Mouse (Mus musculus): ENCODE data around the gene Sf3a1.
"Not testable (repeated sequence)": the region's sequence is repeated elsewhere in the genome, so short reads cannot be mapped to it uniquely, and the experiment has no call there.

Gene Sf3a1

GRCm38 (mm10) chr11:4159808-4160708 lies at the start of gene Sf3a1, which contains the start of gene Ccdc157:
Sf3a1 (plus strand) TSS chr11:4160350.
Ccdc157 (minus strand) TSS chr11:4160293.
- peak; percentile 92 for DNase-seq

GRCm38 (mm10) chr11:4112033-4112432 lies 48.1 kb upstream of the Sf3a1 start:
- no peak for DNase-seq

DNA sequence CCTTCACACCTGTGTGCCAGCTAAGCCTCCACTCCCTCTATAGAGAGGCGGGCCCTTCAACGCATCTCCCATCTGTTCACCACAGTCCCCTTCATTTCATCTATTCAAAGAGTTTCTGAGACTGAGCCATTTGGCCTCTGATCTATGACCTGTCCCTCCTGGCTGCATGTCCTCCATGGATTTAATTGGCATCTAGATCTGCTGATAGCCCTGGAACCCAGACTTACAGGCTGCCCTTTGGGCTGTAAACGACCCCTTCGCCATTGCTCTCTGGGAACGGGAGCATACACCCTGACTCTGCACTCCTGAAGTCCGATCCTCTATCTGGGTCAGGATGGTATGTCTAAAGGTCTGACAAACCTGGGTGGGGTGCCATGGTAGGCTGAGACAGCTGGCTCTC lies 47.3 kb upstream of the Sf3a1 start:
- no peak for DNase-seq

DNA sequence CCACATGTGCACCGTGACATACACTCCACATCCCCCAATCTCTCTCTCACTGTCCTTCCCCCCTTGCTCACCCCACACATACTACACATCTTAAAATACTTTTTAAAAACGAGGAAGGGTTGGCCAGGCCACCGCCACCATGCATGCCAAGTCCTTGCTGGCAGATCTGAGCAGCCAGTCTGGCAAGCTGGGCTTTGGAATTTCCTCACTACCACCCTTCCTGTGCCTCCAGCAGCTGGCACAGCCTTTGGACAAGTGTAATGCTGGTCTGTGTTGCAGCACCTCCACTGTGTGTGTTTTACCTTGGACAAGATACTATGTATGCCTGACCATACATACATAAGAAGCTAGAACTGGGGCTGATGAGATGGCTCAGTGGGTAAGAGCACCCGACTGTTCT lies 46.7 kb upstream of the Sf3a1 start:
- DNase-seq, result no peak

GRCm38 (mm10) chr11:4113970-4114369 lies 46.2 kb upstream of the Sf3a1 start:
- DNase-seq, result no peak

GRCm38 (mm10) chr11:4114541-4114940 lies 45.6 kb upstream of the Sf3a1 start:
- DNase-seq, result not testable (repeated sequence)

DNA sequence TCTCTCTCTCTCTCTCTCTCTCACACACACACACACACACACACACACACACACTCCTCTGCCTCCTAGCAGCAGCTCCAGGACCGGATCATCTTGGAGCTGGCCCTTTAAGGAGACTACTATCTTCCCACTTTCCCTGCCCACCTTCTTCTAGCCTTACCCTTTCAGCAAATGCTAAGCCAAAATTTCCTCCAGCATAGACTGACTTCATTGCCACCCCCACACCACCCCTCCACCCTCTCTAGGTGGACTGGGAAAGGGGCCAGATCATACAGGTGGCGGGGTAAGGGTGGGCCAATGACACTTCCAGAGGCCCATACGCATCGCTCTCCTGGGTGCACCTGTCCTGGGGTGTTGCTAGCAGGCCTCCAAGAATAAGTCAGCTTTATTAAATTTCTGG lies 44.7 kb upstream of the Sf3a1 start:
- no peak for DNase-seq

- no peak for DNase-seq
Observed at GRCm38 (mm10) chr11:4116458-4117141, 43.5 kb upstream of the Sf3a1 start.

GRCm38 (mm10) chr11:4117372-4118071 lies 42.6 kb upstream of the Sf3a1 start:
- no peak for DNase-seq

DNA sequence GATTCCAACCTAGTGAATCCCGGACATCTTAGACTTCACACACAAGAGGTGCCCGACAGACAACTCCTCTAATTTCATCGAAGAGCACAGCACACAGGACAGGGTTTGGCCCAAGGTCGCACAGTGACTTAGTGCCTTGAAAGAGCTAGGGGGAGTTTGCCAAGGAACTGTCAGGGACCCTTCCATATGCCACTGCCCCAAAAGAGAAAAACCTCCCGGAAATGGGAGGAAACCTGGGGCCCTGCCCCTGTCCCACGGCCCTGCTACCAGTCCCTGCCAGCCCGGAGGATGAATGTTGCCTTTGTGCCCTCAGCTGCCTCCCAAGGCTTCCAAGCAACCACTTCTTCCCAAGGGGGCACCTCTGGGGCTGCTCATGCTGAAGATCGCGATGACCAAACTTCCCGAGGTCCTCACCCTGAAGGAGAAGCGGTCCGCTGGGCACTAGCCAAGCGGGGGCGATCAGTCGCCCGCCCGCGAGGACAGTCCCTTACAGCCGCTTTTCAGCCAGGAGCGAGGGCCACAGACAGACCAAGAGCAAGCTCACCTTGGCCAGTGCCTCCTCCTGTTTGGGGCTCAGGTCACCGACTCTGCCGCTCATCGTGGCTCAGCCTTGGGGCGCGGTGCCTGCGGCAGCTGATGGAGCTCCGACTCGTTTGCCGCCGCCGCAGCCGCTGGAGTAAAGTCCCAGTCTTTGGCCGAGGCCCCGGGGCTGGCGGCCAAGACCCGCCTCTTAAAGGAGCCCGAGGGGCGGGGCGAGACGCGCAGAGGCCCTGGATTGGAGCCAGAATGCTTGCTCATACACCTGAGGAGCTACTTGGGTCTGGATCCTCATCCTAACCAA lies 41.8 kb upstream of the Sf3a1 start:
- DNase-seq, result peak; percentile 86

DNA sequence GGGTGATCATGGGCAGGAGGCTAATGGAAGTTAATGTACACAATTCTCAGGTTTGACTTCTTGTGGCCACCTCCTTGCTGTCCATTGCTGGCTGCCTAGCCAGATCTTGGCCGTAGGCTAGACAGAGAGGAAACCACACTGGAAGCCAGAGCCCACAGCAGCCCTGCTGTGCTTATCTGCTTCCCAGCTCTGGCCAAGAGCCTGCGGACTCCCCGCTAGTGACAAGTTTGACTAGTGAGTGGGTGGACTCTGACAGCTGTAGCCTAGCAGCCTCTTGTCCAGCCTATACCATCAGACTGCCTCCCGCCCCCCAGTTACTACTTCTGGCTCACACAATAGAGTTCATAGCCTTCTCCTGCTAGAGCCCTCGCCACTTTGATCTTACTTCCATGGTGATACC lies 40.5 kb upstream of the Sf3a1 start:
- no peak for DNase-seq

GRCm38 (mm10) chr11:4121691-4122090 lies 38.5 kb upstream of the Sf3a1 start:
- no peak for DNase-seq

- no peak for DNase-seq
Observed at GRCm38 (mm10) chr11:4122226-4122625, 37.9 kb upstream of the Sf3a1 start.

DNA sequence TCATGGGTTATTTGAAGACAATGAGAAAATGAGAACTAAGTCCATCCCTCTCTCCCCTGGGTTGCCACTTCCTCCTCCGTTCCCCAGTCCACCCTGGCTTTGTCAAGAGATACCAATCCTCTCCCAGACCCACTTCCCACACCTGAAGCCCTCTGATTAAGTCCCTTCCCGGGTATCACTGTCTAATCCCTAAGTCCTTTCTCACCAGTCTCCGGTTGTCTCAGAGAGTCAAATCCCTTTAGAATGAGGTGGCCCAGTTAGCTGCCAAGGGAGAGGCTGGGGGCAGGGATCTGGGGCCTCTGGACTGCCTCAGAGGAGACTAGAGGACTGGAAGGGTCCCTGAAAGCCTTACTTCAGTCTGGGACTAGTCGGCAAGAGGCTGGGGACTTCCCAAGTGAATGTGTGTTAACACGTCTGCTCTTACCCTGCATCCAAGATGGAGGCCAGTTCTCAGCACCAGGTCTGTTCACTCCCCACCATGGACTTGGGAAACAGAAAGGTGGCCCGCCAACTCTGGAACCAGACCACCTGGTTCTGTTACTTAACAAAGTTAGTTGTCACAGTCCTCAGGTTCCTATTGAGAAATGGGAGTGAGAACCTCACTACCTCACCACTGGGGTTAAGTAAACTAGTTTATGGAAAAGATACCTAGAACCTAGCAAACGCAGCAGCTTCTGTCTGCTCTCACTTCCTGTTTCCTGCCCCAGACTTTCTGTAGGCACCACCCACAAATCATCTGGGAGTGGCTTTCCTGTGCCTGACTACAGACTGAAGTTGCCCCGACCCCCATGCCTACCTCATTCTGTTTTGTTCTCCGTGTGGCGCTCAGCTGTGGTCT lies 37.2 kb upstream of the Sf3a1 start, which contains the start of gene Sec14l2:
Gene Sec14l2, minus strand, starts transcription at position 674 of the 838 bp plus-strand sequence.
- no peak for DNase-seq

DNA sequence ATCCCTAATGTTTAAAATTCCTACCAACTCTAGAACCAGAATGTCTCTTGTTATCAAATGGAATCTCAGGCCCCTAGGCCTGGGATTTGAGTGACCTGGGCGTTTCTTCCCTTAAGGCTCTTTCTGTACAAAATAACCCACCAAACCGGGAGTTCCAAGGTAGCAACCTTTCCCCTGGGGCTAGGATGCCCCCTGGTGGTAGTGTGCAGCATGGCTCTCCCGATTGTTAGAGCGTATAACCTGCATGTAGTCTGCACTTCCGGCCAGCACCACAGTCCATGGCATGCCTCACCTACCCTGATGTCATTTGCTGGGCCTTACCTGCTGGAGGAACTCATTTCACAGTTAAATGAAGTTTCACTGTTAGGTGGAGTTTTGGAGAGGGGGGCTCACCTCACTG lies 36.2 kb upstream of the Sf3a1 start:
- no peak for DNase-seq

GRCm38 (mm10) chr11:4127059-4127458 lies 33.1 kb upstream of the Sf3a1 start:
- no peak for DNase-seq

DNA sequence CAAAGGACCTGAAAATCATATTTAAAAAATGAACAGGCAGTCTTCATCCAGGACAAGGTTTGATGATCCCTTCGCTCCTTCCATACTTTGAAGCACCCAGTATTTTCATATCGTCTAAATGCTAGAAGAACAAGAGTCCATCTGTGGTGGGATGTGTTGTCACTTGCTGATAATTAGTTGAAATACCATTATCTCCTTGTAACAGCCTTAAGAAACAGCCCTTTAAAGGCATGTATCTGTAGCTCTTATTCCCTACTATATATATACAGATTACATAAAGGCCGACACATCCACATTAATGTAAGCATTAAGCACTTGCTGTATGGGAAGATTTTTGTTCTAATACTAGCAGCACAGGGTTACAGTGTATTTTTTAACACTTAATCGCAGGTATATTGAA lies 31.7 kb upstream of the Sf3a1 start:
- DNase-seq, result not testable (repeated sequence)

GRCm38 (mm10) chr11:4133450-4133849 lies 26.7 kb upstream of the Sf3a1 start:
- DNase-seq, result peak; percentile 36

GRCm38 (mm10) chr11:4134400-4134799 lies 25.8 kb upstream of the Sf3a1 start:
- peak; percentile 32 for DNase-seq

DNA sequence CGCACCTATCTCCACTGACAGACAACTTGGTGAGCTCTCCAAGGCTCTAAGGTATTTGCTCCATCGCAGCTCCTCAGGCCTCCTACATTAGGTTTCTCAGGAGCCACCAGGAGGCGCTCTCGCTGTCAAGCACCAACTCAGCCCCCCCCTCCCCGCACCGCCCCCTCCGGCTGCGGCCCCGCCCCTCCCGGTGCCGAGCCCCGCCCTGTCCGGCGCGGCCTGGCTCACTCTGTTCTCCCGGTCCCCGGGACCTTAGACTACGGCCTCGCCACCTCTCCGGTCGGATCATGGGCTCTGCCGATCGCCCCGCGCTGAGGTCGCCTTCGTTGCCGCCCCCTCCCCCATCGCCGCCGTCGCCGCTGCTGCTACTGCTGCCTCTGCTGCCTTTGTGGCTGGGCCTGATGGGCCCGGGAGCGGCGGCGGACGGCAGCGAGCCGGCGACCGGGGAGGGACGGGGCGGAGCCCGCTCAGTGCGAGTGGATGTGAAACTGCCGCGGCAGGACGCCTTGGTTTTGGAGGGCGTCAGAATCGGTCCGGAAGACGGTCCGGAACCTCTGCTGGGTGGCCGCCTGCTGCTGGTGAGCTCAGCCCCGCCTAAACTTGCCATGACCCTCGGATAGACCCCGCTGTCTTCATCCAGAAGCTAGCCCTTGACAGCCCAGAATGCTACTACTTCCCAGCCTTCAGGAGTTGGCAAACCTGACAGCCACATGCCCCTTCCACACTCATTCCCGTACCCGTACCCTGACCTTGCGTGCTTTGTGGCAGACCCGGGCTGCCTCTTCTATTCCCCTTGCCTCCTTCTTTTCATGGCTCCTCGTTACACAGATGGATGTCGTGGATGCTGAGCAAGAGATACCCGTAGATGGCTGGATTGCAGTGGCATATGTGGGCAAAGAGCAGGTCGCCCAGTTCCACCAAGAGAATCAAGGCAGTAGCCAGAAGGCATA lies 24.9 kb upstream of the Sf3a1 start, which contains the start of gene Rnf215:
Gene Rnf215, plus strand, starts transcription at position 217 of the 950 bp plus-strand sequence.
- DNase-seq, result peak; percentile 87

Data from cerebellum, adult 9-10 months (tissue).